In genomic region chr5:148619917-148620316, GRCm38 (mm10) we compare ENCODE assay signal across 23 mouse cellular contexts.
DNase-seq lines count a peak whose midpoint lies in the region; ATAC-seq and TF ChIP-seq lines count a peak whose summit lies in the region.
"Had no signal": no experiment of that assay in that cellular context is flagged by ENCODE, and none has a peak within 500 bp of the region (broad histone marks: within the 10 kb centered on the region; RNA-seq: fewer than 3 reads in every experiment).

No protein-coding gene starts in this region.

- peak overlapping the region; percentile 66; the same call in 1 of the 2 replicates for H3K27ac ChIP-seq in forebrain, embryonic 10.5 days
- no peak overlapping the region for H3K27ac ChIP-seq in forebrain, postnatal 0 days (ENCODE audit: low read depth, low read length)
- 0 out of 2 replicates have a peak overlapping the region, but pooled peaks have one; percentile 36 for H3K27ac ChIP-seq in hindbrain, embryonic 13.5 days
- no peak overlapping the region for H3K27ac ChIP-seq in hindbrain, embryonic 16.5 days (ENCODE audit: low read depth, low read length)
- H3K27ac ChIP-seq: embryonic facial prominence, embryonic 10.5 days; gastrocnemius, adult 2 months; hindbrain, embryonic 10.5 days; intestine, embryonic 15.5 days had no signal

- no peak overlapping the region for H3K9ac ChIP-seq in forebrain, postnatal 0 days
- H3K9ac ChIP-seq in hindbrain, embryonic 13.5 days = no peak overlapping the region
- no peak overlapping the region for H3K9ac ChIP-seq in hindbrain, embryonic 16.5 days (ENCODE audit: low read depth, low read length)
- H3K9ac ChIP-seq: heart, embryonic 12.5 days; hindbrain, embryonic 15.5 days; intestine, embryonic 15.5 days had no signal

- H3K4me3 ChIP-seq in forebrain, embryonic 10.5 days = no peak overlapping the region
- no peak overlapping the region for H3K4me3 ChIP-seq in forebrain, postnatal 0 days (ENCODE audit: low read depth, low read length)
- no peak overlapping the region for H3K4me3 ChIP-seq in hindbrain, embryonic 13.5 days
- no peak overlapping the region for H3K4me3 ChIP-seq in hindbrain, embryonic 16.5 days (ENCODE audit: low read length)
- H3K4me3 ChIP-seq: embryonic facial prominence, embryonic 10.5 days; gastrocnemius, adult 2 months; heart, embryonic 12.5 days; hindbrain, embryonic 10.5 days; hindbrain, embryonic 15.5 days; intestine, embryonic 15.5 days had no signal

- no peaks in the 10 kb centered on the region for H3K27me3 ChIP-seq in forebrain, embryonic 10.5 days (ENCODE audit: poor library complexity, severe bottlenecking)
- no peaks in the 10 kb centered on the region for H3K27me3 ChIP-seq in forebrain, postnatal 0 days (ENCODE audit: insufficient read depth, low read length)
- H3K27me3 ChIP-seq in hindbrain, embryonic 13.5 days = no peaks in the 10 kb centered on the region
- H3K27me3 ChIP-seq in hindbrain, embryonic 16.5 days (replicated peaks; ENCODE audit: control insufficient read depth, insufficient read depth, low read length) = no peaks in the 10 kb centered on the region
- H3K27me3 ChIP-seq: CH12.LX; heart, embryonic 12.5 days; hindbrain, embryonic 15.5 days; intestine, embryonic 15.5 days; Patski had no signal

- no peak for TF ChIP-seq CTCF in forebrain, postnatal 0 days (IDR thresholded peaks at IDR 0.05; ENCODE audit: low read depth)

- WGBS in forebrain, embryonic 10.5 days = 88% methylated on average over 2 of the region's 2 CpGs
- WGBS in forebrain, postnatal 0 days = 79% methylated on average over 2 of the region's 2 CpGs
- 81% methylated on average over 2 of the region's 2 CpGs for WGBS in hindbrain, embryonic 13.5 days
- 82% methylated on average over 2 of the region's 2 CpGs for WGBS in hindbrain, embryonic 16.5 days

- 0 out of 2 replicates have a peak, but pooled peaks cover 3% of the 10 kb centered on the region for H3K9me3 ChIP-seq in forebrain, embryonic 10.5 days
- no peaks in the 10 kb centered on the region for H3K9me3 ChIP-seq in forebrain, postnatal 0 days (ENCODE audit: low read length)
- H3K9me3 ChIP-seq in hindbrain, embryonic 13.5 days = no peaks in the 10 kb centered on the region
- no peaks in the 10 kb centered on the region for H3K9me3 ChIP-seq in hindbrain, embryonic 16.5 days (ENCODE audit: control insufficient read depth, low read length)
- H3K9me3 ChIP-seq: hindbrain, embryonic 15.5 days; intestine, embryonic 15.5 days had no signal

- no peak overlapping the region for H3K4me2 ChIP-seq in forebrain, postnatal 0 days (ENCODE audit: low read depth)
- H3K4me2 ChIP-seq in hindbrain, embryonic 13.5 days = no peak overlapping the region
- no peak overlapping the region for H3K4me2 ChIP-seq in hindbrain, embryonic 16.5 days (ENCODE audit: low read length)
- H3K4me2 ChIP-seq: heart, embryonic 12.5 days; hindbrain, embryonic 15.5 days; intestine, embryonic 15.5 days had no signal

- no peaks in the 10 kb centered on the region for H3K36me3 ChIP-seq in forebrain, embryonic 10.5 days (replicated peaks)
- H3K36me3 ChIP-seq in forebrain, postnatal 0 days (ENCODE audit: insufficient read depth) = no peaks in the 10 kb centered on the region
- no peaks in the 10 kb centered on the region for H3K36me3 ChIP-seq in hindbrain, embryonic 13.5 days
- H3K36me3 ChIP-seq in hindbrain, embryonic 16.5 days (ENCODE audit: control insufficient read depth, insufficient read depth, low read length) = no peaks in the 10 kb centered on the region
- H3K36me3 ChIP-seq: embryonic facial prominence, embryonic 10.5 days; heart, embryonic 12.5 days; hindbrain, embryonic 10.5 days; hindbrain, embryonic 15.5 days; intestine, embryonic 15.5 days had no signal

- DNase-seq in forebrain, embryonic 10.5 days (ENCODE audit: extremely low spot score, low spot score) = no peak
- DNase-seq in forebrain, postnatal 0 days = no peak
- DNase-seq in CD4-positive, CD25-positive, alpha-beta regulatory T cell, adult 2 months (ENCODE audit: low read depth, low spot score) = peak; percentile 46
- DNase-seq in induced T-regulatory cell, adult 2 months (ENCODE audit: low read depth) = peak; percentile 57
- no peak for DNase-seq in adrenal gland, postnatal 14 days
- DNase-seq in thymus, postnatal 10 days (ENCODE audit: low spot score in 2 of 2) = no peak
- DNase-seq: adrenal gland, adult 2 months; B cell, adult 2 months; cerebellum, adult 18-20 months; cerebellum, adult 9-11 months; cerebellum, postnatal 36 days; gastrocnemius, adult 2 months; gastrocnemius, postnatal 25 days; kidney, adult 18-20 months had no signal

- ATAC-seq in forebrain, postnatal 0 days = no peak
- no peak for ATAC-seq in hindbrain, embryonic 13.5 days (ENCODE audit: low FRiP score)
- no peak for ATAC-seq in hindbrain, embryonic 16.5 days
- ATAC-seq: intestine, embryonic 15.5 days; Patski had no signal

- H3K4me1 ChIP-seq in forebrain, embryonic 10.5 days = peaks cover 37% of the 10 kb centered on the region
- no peaks in the 10 kb centered on the region for H3K4me1 ChIP-seq in forebrain, postnatal 0 days (ENCODE audit: insufficient read depth)
- H3K4me1 ChIP-seq in hindbrain, embryonic 13.5 days (replicated peaks) = peaks cover 33% of the 10 kb centered on the region
- peaks cover 10% of the 10 kb centered on the region for H3K4me1 ChIP-seq in hindbrain, embryonic 16.5 days (ENCODE audit: control insufficient read depth, insufficient read depth, low read depth, low read length)
- H3K4me1 ChIP-seq: heart, embryonic 12.5 days had no signal

Comparison
In these comparisons a context has a peak if more than half of its experiments do, and no peak if none do; other contexts are left out.
1. H3K27ac ChIP-seq: peak in forebrain, embryonic 10.5 days (single experiment) and hindbrain, embryonic 13.5 days (single experiment); none in forebrain, postnatal 0 days (single experiment) and hindbrain, embryonic 16.5 days (single experiment).
2. DNase-seq: peak in CD4-positive, CD25-positive, alpha-beta regulatory T cell, adult 2 months (single experiment) and induced T-regulatory cell, adult 2 months (single experiment); none in forebrain, embryonic 10.5 days (single experiment), forebrain, postnatal 0 days (single experiment), adrenal gland, postnatal 14 days (single experiment) and thymus, postnatal 10 days (0 of 2).